24 mouse cellular contexts compared by ENCODE assay signal in the genomic region with DNA sequence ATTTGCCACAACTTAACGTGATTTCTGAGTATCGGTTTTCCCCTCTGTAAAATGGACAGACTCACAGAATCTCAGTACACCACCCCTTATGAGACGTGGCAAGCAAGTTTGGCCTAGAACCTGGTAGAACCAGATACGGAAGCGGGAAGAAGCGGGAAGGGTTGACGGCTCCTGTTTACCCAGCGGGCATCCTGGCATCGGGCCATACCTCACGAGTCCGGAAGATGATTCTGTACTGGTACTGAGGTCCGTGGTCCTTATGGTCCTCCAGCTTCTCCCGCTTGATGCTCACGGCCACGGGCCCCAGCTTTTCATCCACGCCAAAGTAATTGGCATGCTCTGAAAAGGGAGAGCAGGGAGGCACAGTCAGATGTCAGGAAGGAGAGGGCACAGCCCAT.
A peak's percentile ranks its signal among the peaks of the same experiment; 100 is the strongest.
DNase-seq lines count a peak whose midpoint lies in the region; ATAC-seq lines count a peak whose summit lies in the region.
"Had no signal": no experiment of that assay in that cellular context is flagged by ENCODE, and none has a peak within 500 bp of the region (broad histone marks: within the 10 kb centered on the region; RNA-seq: fewer than 3 reads in every experiment).

No protein-coding gene starts in this region.

- DNase-seq in hindbrain, embryonic 10.5 days (ENCODE audit: low spot score), result no peak
- DNase-seq in cerebellum, adult 11-12 months, result peak; percentile 82
- peak; percentile 73 for DNase-seq in cerebellum, adult 8-10 months
- peak; percentile 80 to 86 for DNase-seq in cerebellum, postnatal 25 days
- DNase-seq in embryo, embryonic 9.5 days (ENCODE audit: extremely low spot score), result no peak
- DNase-seq: adrenal gland, postnatal 25 days; gastrocnemius, postnatal 14 days; heart, postnatal 36 days; kidney, adult 9 months; kidney, postnatal 10 days; layer of hippocampus, adult 9-11 months; lung, postnatal 36 days; thymus, adult 2 months; thymus, postnatal 4 days had no signal

- no peak overlapping the region for H3K9ac ChIP-seq in hindbrain, embryonic 16.5 days (ENCODE audit: low read depth, low read length)
- H3K9ac ChIP-seq: forebrain, embryonic 13.5 days; limb, embryonic 12.5 days; lung, embryonic 15.5 days had no signal

- no peaks in the 10 kb centered on the region for H3K9me3 ChIP-seq in hindbrain, embryonic 16.5 days (ENCODE audit: control insufficient read depth, low read length)
- no peaks in the 10 kb centered on the region for H3K9me3 ChIP-seq in hindbrain, embryonic 10.5 days
- H3K9me3 ChIP-seq: forebrain, embryonic 13.5 days; limb, embryonic 12.5 days; lung, embryonic 15.5 days had no signal

- H3K27ac ChIP-seq in hindbrain, embryonic 16.5 days (ENCODE audit: low read depth, low read length), result peak overlapping the region; percentile 32; the same call in 1 of the 2 replicates
- no peak overlapping the region for H3K27ac ChIP-seq in hindbrain, embryonic 10.5 days
- H3K27ac ChIP-seq: forebrain, embryonic 13.5 days; limb, embryonic 12.5 days; lung, embryonic 15.5 days had no signal

- H3K36me3 ChIP-seq in hindbrain, embryonic 16.5 days (ENCODE audit: control insufficient read depth, insufficient read depth, low read length), result peaks cover 18% of the 10 kb centered on the region
- H3K36me3 ChIP-seq in hindbrain, embryonic 10.5 days, result peaks cover 77% of the 10 kb centered on the region

- 85% methylated on average over 16 of the region's 16 CpGs for WGBS in hindbrain, embryonic 16.5 days
- 94% methylated on average over 16 of the region's 16 CpGs for WGBS in hindbrain, embryonic 10.5 days

- no peak overlapping the region for H3K4me3 ChIP-seq in hindbrain, embryonic 16.5 days (ENCODE audit: low read length)
- no peak overlapping the region for H3K4me3 ChIP-seq in hindbrain, embryonic 10.5 days
- H3K4me3 ChIP-seq: forebrain, embryonic 13.5 days; limb, embryonic 12.5 days; lung, embryonic 15.5 days had no signal

- no peak for ATAC-seq in hindbrain, embryonic 16.5 days
- no peak for ATAC-seq in inflammation-experienced regulatory T-cells, adult 6 months
- ATAC-seq: CD4-positive, CD25-positive, alpha-beta regulatory T cell, adult 4 months; forebrain, embryonic 13.5 days; intestine, postnatal 0 days; midbrain, embryonic 16.5 days had no signal

- peaks cover 8% of the 10 kb centered on the region for H3K4me1 ChIP-seq in hindbrain, embryonic 16.5 days (ENCODE audit: control insufficient read depth, insufficient read depth, low read depth, low read length)
- H3K4me1 ChIP-seq in hindbrain, embryonic 10.5 days (replicated peaks), result 0 out of 2 replicates have a peak, but pooled peaks cover 5% of the 10 kb centered on the region
- H3K4me1 ChIP-seq: limb, embryonic 12.5 days had no signal

- no peaks in the 10 kb centered on the region for H3K27me3 ChIP-seq in hindbrain, embryonic 16.5 days (replicated peaks; ENCODE audit: control insufficient read depth, insufficient read depth, low read length)
- no peaks in the 10 kb centered on the region for H3K27me3 ChIP-seq in hindbrain, embryonic 10.5 days (ENCODE audit: insufficient read depth, poor library complexity, severe bottlenecking)
- H3K27me3 ChIP-seq: forebrain, embryonic 13.5 days; limb, embryonic 12.5 days; lung, embryonic 15.5 days had no signal

- H3K4me2 ChIP-seq in hindbrain, embryonic 16.5 days (ENCODE audit: low read length), result no peak overlapping the region
- H3K4me2 ChIP-seq: forebrain, embryonic 13.5 days; heart, embryonic 11.5 days; limb, embryonic 12.5 days; lung, embryonic 15.5 days; midbrain, embryonic 11.5 days had no signal

Comparison
In these comparisons a context has a peak if more than half of its experiments do, and no peak if none do; other contexts are left out.
1. DNase-seq: peak in cerebellum, adult 11-12 months (single experiment), cerebellum, adult 8-10 months (single experiment) and cerebellum, postnatal 25 days (2 of 2); none in hindbrain, embryonic 10.5 days (single experiment) and embryo, embryonic 9.5 days (single experiment).